Mouse (Mus musculus): ENCODE results near the gene Gm5728.
"Not testable (repeated sequence)": the region's sequence is repeated elsewhere in the genome, so short reads cannot be mapped to it uniquely, and the experiment has no call there.

GRCm38 (mm10) chr7:20417642-20418041 is 42.4 kb upstream of the Gm5728 start, which contains the start of gene Vmn1r100:
- TF ChIP-seq CTCF (IDR thresholded peaks at IDR 0.05; ENCODE audit: borderline replicate concordance, extremely low read depth, insufficient read depth, insufficient read length); POLR2A (IDR thresholded peaks at IDR 0.05; ENCODE audit: borderline replicate concordance, extremely low read depth, insufficient read depth, insufficient read length, poor library complexity, severe bottlenecking): not testable (repeated sequence)
